Mouse (Mus musculus) cerebellum, adult 2 months (tissue): ENCODE measurements around the gene Trpm8.

Experiments used
- CTCF ChIP-seq: fragments of 200-500 bp; IDR thresholded peaks from 2 replicates; pipeline ENCODE4 v1.5.1; 2011; ENCODE audit warnings: low read depth, mild to moderate bottlenecking, control low read depth, low read length, moderate library complexity, borderline replicate concordance; ENCODE audit not compliant: insufficient read depth
- POLR2A ChIP-seq: fragments of 200-500 bp; IDR thresholded peaks from 2 replicates; pipeline ENCODE4 v1.6.1; 2011; ENCODE audit warnings: low read length, control low read depth, borderline replicate concordance; ENCODE audit not compliant: insufficient read depth

DNA sequence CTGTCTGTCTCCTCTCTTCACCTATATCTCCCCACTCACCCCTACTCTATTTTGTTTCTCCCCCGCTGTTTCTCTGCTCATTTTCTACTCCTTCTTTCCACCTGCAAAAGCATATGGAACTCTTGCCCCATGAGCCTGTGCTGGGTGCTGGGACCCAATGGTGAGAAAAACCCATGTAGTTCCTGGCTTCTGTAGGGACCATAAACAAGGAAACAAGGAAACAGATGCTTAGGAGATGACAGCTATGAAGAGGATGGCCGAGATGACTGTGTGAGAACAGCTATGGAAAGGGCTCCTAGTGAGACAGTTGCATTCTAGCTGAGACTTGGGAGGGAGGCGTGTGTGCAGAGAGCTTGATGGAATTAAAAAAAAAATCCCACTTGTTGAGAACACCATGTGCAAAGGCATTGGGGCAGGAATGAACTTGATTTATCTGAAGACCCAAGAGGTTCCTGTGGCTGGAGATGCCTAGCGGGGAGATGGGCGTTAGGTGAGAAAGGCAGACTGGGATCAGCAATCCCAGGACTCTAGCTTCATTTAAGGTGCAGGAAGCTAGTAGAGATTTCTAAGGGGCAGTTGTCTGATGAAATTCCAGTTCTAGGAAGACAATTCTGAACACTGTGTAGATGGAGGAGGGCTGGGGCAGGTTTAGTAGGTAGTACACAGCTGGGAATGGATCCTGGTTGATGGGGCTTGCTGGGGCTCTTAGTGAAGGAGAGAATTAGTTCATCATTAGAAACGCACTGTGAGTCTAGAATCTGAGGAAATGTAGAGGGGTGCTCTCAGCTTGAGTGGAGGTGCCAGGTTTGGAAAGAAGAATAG lies 46.3 kb upstream of the Trpm8 start:
- TF ChIP-seq CTCF (no peak), POLR2A (no peak)
